Mouse (Mus musculus) bone marrow, adult 2 months (tissue): ENCODE results near the gene Lrrc73.

Source experiments
- CTCF ChIP-seq: fragments of 200-500 bp; IDR thresholded peaks from 2 replicates; pipeline ENCODE4 v1.5.1; 2011; ENCODE audit warnings: low read length, control low read depth; ENCODE audit not compliant: control insufficient read depth, insufficient read depth
- POLR2A ChIP-seq: fragments of 200-500 bp; IDR thresholded peaks from 2 replicates; pipeline ENCODE4 v1.6.1; 2011; ENCODE audit warnings: low read depth, mild to moderate bottlenecking, control low read depth, low read length, borderline replicate concordance; ENCODE audit not compliant: control insufficient read depth

DNA sequence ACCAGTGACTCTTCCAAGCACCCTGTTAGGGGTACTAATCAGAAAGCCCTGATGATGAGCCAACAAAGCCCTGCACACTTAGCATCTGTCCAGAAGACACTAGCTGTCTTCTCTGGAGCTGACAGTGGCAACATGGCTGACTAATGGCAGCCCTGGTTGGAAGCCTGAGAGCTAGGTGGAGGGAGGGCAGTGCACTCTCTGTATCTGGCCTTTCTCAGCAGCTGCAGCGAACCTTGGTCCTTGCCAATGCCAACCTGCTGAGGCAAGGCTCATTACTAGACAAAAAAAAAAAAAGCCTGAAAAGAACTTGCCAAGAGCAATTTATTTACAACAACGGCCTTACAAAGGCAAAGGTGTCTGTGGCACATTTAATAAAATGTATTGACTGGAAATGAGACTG lies 9.7 kb upstream of the Lrrc73 start:
- no peak for TF ChIP-seq CTCF
- TF ChIP-seq POLR2A: no peak
